Mouse (Mus musculus) midbrain, embryonic 14.5 days (tissue): ENCODE measurements around the gene Sbno1. TPM values are rescaled to one million over a fixed set of nuclear protein-coding genes. Genes with fewer than 3 reads are reported as not detected.
"Not testable (repeated sequence)": the region's sequence is repeated elsewhere in the genome, so short reads cannot be mapped to it uniquely, and the experiment has no call there.

ENCODE experiments used
- ATAC-seq: fragments of 200-750 bp; cut with Nextera tagmentation; 2 replicates; pipeline ENCODE4 v1.8.0; 2017; ENCODE audit warnings: moderate number of reproducible peaks, moderate library complexity; ENCODE audit not compliant: low FRiP score, low TSS enrichment
- DNase-seq: peaks from one replicate; pipeline ENCODE4 v3.0.0-alpha.2; 2015
- H3K27ac ChIP-seq: fragments of 300-500 bp; sonication (generic); replicated peaks from 2 replicates; pipeline ENCODE4 v1.5.1; 2014; ENCODE audit warnings: mild to moderate bottlenecking, low read depth, low read length, moderate library complexity
- H3K27me3 ChIP-seq: fragments of 300-500 bp; sonication (generic); 2 replicates; pipeline ENCODE4 v1.6.1; 2014; ENCODE audit warnings: low read length, control low read depth, mixed read lengths; ENCODE audit not compliant: control insufficient read depth, insufficient read depth
- H3K36me3 ChIP-seq: fragments of 300-500 bp; sonication (generic); 2 replicates; pipeline ENCODE4 v1.6.1; 2014; ENCODE audit warnings: low read length, control low read depth; ENCODE audit not compliant: control insufficient read depth, insufficient read depth
- H3K4me1 ChIP-seq: fragments of 300-500 bp; sonication (generic); 2 replicates; pipeline ENCODE4 v1.6.1; 2014; ENCODE audit warnings: mild to moderate bottlenecking, antibody characterized with exemption, low read length, control low read depth; ENCODE audit not compliant: control insufficient read depth, insufficient read depth
- H3K4me2 ChIP-seq: fragments of 300-500 bp; sonication (generic); 2 replicates; pipeline ENCODE4 v1.6.1; 2014; ENCODE audit warnings: mild to moderate bottlenecking, low read length, moderate library complexity
- H3K4me3 ChIP-seq: fragments of 300-500 bp; sonication (generic); replicated peaks from 2 replicates; pipeline ENCODE4 v1.5.1; 2014; ENCODE audit warnings: low read depth, low read length
- H3K9ac ChIP-seq: fragments of 300-500 bp; sonication (generic); replicated peaks from 2 replicates; pipeline ENCODE4 v1.6.1; 2014; ENCODE audit warnings: mild to moderate bottlenecking, low read length, moderate library complexity
- H3K9me3 ChIP-seq: fragments of 300-500 bp; sonication (generic); 2 replicates; pipeline ENCODE4 v1.6.1; 2016; ENCODE audit warnings: low read length, control low read depth, mixed read lengths; ENCODE audit not compliant: control insufficient read depth
- WGBS: fragments of 180-500 bp; shearing (Covaris S2); extraction: QIAGEN DNeasy Blood & Tissue Kit; methylation state at CpG from one replicate; pipeline ENCODE4 v1.1.7; 2014; 5-methylcytosine and 5-hydroxymethylcytosine counted together
- polyA plus RNA-seq: library from polyadenylated mRNA; unstranded; fragments of >200 nt; fragmentation: Nextera tagmentation; extraction: Ambion mirVana; gene quantifications from 2 replicates; pipeline ENCODE4 v1.2.1, GENCODE M21; 2014

The Sbno1 gene
- polyA plus RNA-seq, 1 experiment from 2014 or later, result 114 TPM

DNA sequence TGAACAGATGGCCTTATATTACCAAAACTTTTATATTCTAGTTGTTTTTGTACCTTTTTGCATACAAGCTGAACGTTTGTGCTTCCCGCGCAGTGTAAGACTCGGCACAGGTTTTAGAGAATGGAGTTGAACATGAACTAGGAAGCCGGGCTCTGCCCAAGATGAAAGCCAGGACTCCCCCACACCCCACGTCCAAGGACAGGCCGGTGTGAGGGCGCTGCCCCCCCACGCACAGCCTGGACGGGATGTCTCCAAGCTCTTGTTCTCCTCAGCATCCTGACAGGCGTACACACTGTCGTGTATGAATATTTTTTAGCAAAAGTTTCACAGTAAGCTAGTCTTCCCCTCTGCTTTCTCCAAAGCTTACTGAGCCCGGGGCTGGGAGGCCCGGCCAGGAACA lies 35.1 kb upstream of the Sbno1 start:
- not testable (repeated sequence) for H3K27ac ChIP-seq, DNase-seq, H3K27me3 ChIP-seq, H3K4me3 ChIP-seq, H3K4me1 ChIP-seq, H3K9me3 ChIP-seq, H3K4me2 ChIP-seq, H3K9ac ChIP-seq, ATAC-seq
- WGBS, result 94% methylated on average over 14 of the region's 14 CpGs
- H3K36me3 ChIP-seq, result peaks cover 74% of the 10 kb centered on the region

DNA sequence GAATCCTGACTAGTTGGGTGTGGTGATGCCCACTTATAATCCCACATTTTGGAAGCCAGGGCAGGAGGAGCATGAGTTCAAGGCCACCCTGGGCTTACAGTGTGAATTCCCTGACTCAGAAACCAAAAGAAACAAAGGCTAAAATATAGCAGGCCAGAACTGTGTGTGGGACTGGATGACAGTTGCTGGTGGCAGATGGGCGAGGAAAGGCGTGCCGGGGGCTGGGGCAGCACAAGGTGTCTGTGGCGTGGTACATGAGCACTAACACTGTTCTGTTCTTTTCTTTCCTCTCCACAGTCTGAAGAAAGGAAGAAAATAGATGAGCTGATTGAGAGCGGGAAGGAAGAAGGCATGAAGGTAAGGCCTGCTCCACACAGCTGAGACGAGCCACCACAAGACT lies 31.0 kb upstream of the Sbno1 start:
- H3K9ac ChIP-seq, result no peak overlapping the region
- no peaks in the 10 kb centered on the region for H3K27me3 ChIP-seq
- peaks cover 88% of the 10 kb centered on the region for H3K36me3 ChIP-seq
- no peak overlapping the region for H3K4me3 ChIP-seq
- H3K27ac ChIP-seq, result no peak overlapping the region
- no peak overlapping the region for H3K4me2 ChIP-seq
- no peaks in the 10 kb centered on the region for H3K4me1 ChIP-seq
- no peak for DNase-seq
- ATAC-seq, result no peak
- H3K9me3 ChIP-seq, result no peaks in the 10 kb centered on the region
- WGBS, result 97% methylated on average over 6 of the region's 6 CpGs

GRCm38 (mm10) chr5:124454082-124454419 lies 28.2 kb upstream of the Sbno1 start:
- no peak overlapping the region for H3K4me2 ChIP-seq
- H3K9ac ChIP-seq, result no peak overlapping the region
- H3K27me3 ChIP-seq, result no peaks in the 10 kb centered on the region
- no peaks in the 10 kb centered on the region for H3K4me1 ChIP-seq
- H3K36me3 ChIP-seq, result peaks cover 93% of the 10 kb centered on the region
- WGBS, result 81% methylated on average over 1 of the region's 1 CpGs
- DNase-seq, result no peak
- no peak overlapping the region for H3K4me3 ChIP-seq
- H3K27ac ChIP-seq, result no peak overlapping the region
- no peaks in the 10 kb centered on the region for H3K9me3 ChIP-seq
- ATAC-seq, result no peak

- Histone ChIP-seq H3K36me3 (peaks cover 93% of the 10 kb centered on the region), H3K9ac (no peak overlapping the region), H3K9me3 (no peaks in the 10 kb centered on the region), H3K4me2 (no peak overlapping the region), H3K27ac (no peak overlapping the region; the same call in none of the 2 replicates), H3K4me1 (no peaks in the 10 kb centered on the region), H3K4me3 (no peak overlapping the region), H3K27me3 (no peaks in the 10 kb centered on the region)
- ATAC-seq (no peak), DNase-seq (no peak)
- WGBS, result 78% methylated on average over 13 of the region's 13 CpGs
Observed at GRCm38 (mm10) chr5:124453339-124454081, 27.7 kb upstream of the Sbno1 start.

DNA sequence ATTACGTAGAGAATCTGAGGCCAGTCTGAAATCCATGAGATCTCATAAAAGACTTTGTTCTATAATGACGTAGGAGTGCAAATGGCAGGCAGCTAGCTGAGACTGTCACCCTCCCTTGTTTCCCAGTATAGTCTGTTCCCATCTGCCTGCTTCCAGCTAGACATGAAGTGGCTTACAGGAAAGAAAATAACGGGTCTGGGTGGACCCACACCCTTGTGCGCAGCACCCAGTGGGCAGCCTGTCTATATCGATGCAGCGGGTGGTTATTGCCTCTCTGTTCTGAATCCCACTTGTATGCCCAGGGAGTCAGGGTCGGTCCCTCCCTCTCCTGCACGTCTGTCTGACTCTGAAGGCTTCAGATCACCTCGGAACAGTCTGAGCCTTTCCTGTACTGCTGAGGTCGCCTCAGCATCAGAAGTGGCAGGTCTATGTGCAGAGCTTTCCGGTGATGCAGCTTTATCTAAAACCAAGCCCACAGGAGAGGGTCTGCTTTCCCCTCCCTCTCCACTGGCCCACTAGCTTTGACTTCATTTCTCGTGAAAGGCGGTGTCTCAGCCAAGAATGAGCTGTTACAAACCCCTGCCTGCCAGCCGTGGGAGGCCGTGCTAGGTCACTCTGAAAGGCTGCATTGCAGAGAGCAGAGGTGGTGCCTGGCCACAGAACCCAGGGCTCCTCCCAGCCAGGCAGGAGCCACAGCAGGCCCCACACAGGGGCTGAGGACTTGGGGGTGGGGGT lies 26.9 kb upstream of the Sbno1 start:
- WGBS, result 78% methylated on average over 15 of the region's 15 CpGs
- Histone ChIP-seq H3K4me2 (no peak overlapping the region), H3K27ac (no peak overlapping the region; the same call in 1 of the 2 replicates), H3K27me3 (no peaks in the 10 kb centered on the region), H3K36me3 (peaks cover 92% of the 10 kb centered on the region), H3K9me3 (no peaks in the 10 kb centered on the region), H3K9ac (no peak overlapping the region), H3K4me1 (no peaks in the 10 kb centered on the region), H3K4me3 (no peak overlapping the region)
- DNase-seq (no peak), ATAC-seq (no peak)

DNA sequence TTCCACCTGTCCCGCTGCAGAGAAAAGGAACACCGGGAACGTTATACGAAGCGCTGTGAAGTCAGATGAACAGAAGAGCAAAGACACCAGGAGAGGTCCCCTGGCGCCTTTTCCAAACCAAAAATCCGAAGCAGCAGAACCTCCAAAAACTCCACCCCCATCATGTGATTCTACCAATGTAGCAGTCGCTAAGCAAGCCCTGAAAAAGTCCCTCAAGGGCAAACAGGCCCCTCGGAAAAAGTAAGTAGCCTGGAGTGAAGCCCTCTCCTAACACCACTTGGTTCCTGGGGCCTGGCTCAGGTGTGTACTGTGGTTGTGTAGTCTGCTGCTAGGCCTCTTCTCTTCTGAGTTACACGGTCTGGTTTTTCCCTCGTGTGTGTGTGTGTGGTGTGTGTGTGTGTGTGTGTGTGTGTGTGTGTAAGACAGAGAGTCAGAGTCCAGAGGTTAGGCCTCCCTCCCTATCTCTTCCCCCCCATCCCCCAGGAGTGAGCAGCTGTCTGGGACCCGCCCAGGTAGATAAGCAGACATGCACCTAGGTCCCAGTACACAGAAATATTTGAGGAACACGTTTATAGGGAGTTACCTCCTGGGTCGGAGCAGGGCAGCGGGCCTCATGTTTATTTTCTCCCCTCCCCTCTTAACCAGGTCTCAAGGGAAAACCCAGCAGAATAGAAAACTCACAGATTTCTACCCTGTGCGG lies 25.0 kb upstream of the Sbno1 start:
- no peaks in the 10 kb centered on the region for H3K27me3 ChIP-seq
- no peak overlapping the region for H3K4me3 ChIP-seq
- no peaks in the 10 kb centered on the region for H3K9me3 ChIP-seq
- DNase-seq (no peak), ATAC-seq (no peak)
- no peak overlapping the region for H3K9ac ChIP-seq
- H3K36me3 ChIP-seq, result peaks cover 81% of the 10 kb centered on the region
- peaks cover 11% of the 10 kb centered on the region for H3K4me1 ChIP-seq
- H3K27ac ChIP-seq, result no peak overlapping the region
- no peak overlapping the region for H3K4me2 ChIP-seq
- WGBS, result 90% methylated on average over 16 of the region's 16 CpGs

DNA sequence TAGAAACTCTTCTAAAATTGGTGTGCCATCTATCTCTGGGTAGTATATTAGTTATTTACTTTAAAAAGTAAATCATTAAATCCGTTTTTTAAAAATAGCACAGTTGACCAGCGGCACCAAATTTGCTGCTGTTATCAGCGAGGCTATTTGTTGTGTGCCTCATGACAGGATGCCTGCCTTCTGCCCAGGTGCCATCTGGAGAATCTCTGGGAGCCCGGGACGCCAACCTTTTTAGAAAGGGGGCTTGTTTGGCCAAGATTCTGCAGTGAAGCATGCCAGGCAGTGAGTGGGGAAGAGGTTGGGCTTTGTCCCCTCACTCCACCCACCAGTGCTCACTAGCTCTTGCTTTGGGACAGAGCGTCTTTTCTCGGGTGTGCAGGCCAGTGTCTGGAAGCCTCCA lies 24.2 kb upstream of the Sbno1 start:
- Histone ChIP-seq H3K9ac (no peak overlapping the region), H3K27me3 (no peaks in the 10 kb centered on the region), H3K27ac (no peak overlapping the region), H3K4me3 (no peak overlapping the region), H3K4me2 (no peak overlapping the region), H3K36me3 (peaks cover 75% of the 10 kb centered on the region), H3K4me1 (peaks cover 11% of the 10 kb centered on the region), H3K9me3 (no peaks in the 10 kb centered on the region)
- no peak for ATAC-seq
- DNase-seq, result no peak
- WGBS, result 91% methylated on average over 7 of the region's 7 CpGs

- no peak overlapping the region for H3K4me2 ChIP-seq
- WGBS, result 71% methylated on average over 6 of the region's 6 CpGs
- H3K9ac ChIP-seq, result no peak overlapping the region
- no peaks in the 10 kb centered on the region for H3K9me3 ChIP-seq
- H3K27ac ChIP-seq, result no peak overlapping the region
- H3K4me1 ChIP-seq, result peaks cover 15% of the 10 kb centered on the region
- H3K36me3 ChIP-seq, result peaks cover 71% of the 10 kb centered on the region
- H3K27me3 ChIP-seq, result no peaks in the 10 kb centered on the region
- ATAC-seq (no peak), DNase-seq (no peak)
- no peak overlapping the region for H3K4me3 ChIP-seq
Observed at GRCm38 (mm10) chr5:124449494-124449893, 23.7 kb upstream of the Sbno1 start.
